Mouse (Mus musculus): Measurements from ENCODE around the gene Agr3.

DNA sequence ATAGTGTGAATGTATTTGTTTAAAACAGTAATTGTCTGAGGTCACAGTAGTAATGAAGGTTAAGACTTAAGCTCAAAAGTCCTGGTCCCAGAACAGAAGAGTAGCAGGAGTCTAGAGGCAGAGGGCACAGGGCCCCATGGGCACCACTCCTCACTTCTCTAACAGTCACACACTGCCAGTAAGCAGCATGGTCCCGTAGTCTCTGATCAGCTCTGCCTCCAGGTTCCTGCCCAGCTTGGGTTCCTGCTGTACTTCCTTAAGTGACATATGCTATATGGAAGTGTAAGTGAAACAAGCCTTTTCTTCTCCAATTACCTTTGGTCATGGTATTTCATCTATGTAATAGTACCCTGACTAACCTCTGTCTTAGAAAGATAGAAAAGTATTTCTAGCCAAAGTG, 14.8 kb upstream of the Agr3 start:
- TF ChIP-seq CTCF (IDR thresholded peaks at IDR 0.05; ENCODE audit: low read depth, low read length) (no peak), POLR2A (IDR thresholded peaks at IDR 0.05; ENCODE audit: insufficient read depth, low read length) (no peak), EP300 (IDR thresholded peaks at IDR 0.05; ENCODE audit: insufficient read depth, low read depth, low read length) (no peak)

Data from ES-Bruce4 (cell line).